Mouse (Mus musculus) forebrain, postnatal 0 days (tissue): ENCODE measurements at regions not wholly inside any gene's neighbourhood (a gene's known extent, or its start where the extent isn't known, plus 50 kb on each side); places are given as distances from the start of the nearest gene placed in this dataset.
A peak's percentile ranks its signal among the peaks of the same experiment; 100 is the strongest.

Experiments used
- ATAC-seq: fragments of 200-750 bp; cut with Nextera tagmentation; 2 replicates; pipeline ENCODE4 v1.8.0; 2017; ENCODE audit warnings: mild to moderate bottlenecking, moderate library complexity
- DNase-seq: peaks from one replicate; pipeline ENCODE4 v3.0.0-alpha.2; 2015
- H3K27ac ChIP-seq: fragments of 300-500 bp; sonication (generic); 2 replicates; pipeline ENCODE4 v1.5.1; 2014; ENCODE audit warnings: low read depth, mild to moderate bottlenecking, antibody characterized with exemption, low read length, moderate library complexity, mixed read lengths
- H3K27me3 ChIP-seq: fragments of 300-500 bp; sonication (generic); 2 replicates; pipeline ENCODE4 v1.6.1; 2014; ENCODE audit warnings: mild to moderate bottlenecking, low read length, mixed read lengths; ENCODE audit not compliant: insufficient read depth
- H3K36me3 ChIP-seq: fragments of 300-500 bp; sonication (generic); 2 replicates; pipeline ENCODE4 v1.6.1; 2014; ENCODE audit warnings: mild to moderate bottlenecking, moderate library complexity; ENCODE audit not compliant: insufficient read depth
- H3K4me1 ChIP-seq: fragments of 300-500 bp; sonication (generic); 2 replicates; pipeline ENCODE4 v1.6.1; 2014; ENCODE audit warnings: antibody characterized with exemption; ENCODE audit not compliant: insufficient read depth
- H3K4me2 ChIP-seq: fragments of 300-500 bp; sonication (generic); 2 replicates; pipeline ENCODE4 v1.6.1; 2014; ENCODE audit warnings: low read depth, mild to moderate bottlenecking, moderate library complexity
- H3K4me3 ChIP-seq: fragments of 300-500 bp; sonication (generic); 2 replicates; pipeline ENCODE4 v1.5.1; 2014; ENCODE audit warnings: low read depth, low read length, mixed read lengths
- H3K9ac ChIP-seq: fragments of 300-500 bp; sonication (generic); 2 replicates; pipeline ENCODE4 v1.6.1; 2014; ENCODE audit warnings: mild to moderate bottlenecking
- H3K9me3 ChIP-seq: fragments of 300-500 bp; sonication (generic); 2 replicates; pipeline ENCODE4 v1.6.1; 2016; ENCODE audit warnings: low read length
- CTCF ChIP-seq: sonication (generic); IDR thresholded peaks from 2 replicates; pipeline ENCODE4 v1.5.1; 2016; ENCODE audit warnings: antibody characterized with exemption, control low read depth, low read depth
- WGBS: fragments of 180-500 bp; shearing (Covaris S2); extraction: QIAGEN DNeasy Blood & Tissue Kit; methylation state at CpG from one replicate; pipeline ENCODE4 v1.1.7; 2014; 5-methylcytosine and 5-hydroxymethylcytosine counted together

DNA sequence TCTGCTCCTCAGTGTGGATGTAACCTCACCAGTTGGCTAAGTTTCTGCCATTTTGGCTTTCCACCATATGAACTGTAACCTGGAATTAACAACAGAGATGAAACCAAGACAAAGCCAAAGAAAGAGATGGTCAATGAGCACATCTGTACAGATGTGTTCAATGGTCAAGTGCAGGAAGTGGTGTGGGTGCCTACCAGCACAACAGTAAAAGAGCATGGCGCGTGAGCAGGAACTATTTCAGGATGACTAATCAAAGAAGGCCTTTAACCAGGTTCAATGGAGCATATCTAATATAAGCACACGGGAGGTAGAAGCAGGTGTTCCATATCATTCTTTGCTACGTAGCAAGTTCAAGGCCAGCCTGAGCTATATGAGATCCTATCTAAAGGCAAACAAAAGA, 140.0 kb downstream of the Gipc2 start:
- Histone ChIP-seq H3K36me3 (no peaks in the 10 kb centered on the region), H3K9ac (no peak overlapping the region), H3K27me3 (no peaks in the 10 kb centered on the region), H3K27ac (no peak overlapping the region), H3K9me3 (no peaks in the 10 kb centered on the region), H3K4me2 (no peak overlapping the region), H3K4me1 (no peaks in the 10 kb centered on the region), H3K4me3 (no peak overlapping the region)
- no peak for TF ChIP-seq CTCF
- 88% methylated on average over 4 of the region's 4 CpGs for WGBS
- ATAC-seq (no peak), DNase-seq (no peak)

DNA sequence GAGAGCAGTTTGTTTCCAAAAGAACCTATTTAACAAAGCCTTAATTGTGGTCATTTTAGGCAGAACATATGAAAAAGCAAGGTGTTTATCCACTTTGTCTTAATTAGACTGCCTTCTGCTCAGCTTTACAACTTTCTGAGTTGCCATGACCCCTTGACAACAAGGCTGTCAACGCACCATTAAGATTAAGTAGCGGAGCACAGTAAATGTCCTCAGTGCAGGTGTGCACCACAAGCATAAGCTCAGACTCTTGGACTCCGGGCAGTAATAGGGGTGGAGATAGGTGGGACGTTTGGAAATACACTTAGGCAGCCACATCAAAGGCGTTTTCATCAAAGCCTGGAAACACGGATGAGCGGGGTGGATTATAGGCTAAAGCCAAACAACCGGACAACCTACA, 140.9 kb downstream of the Gipc2 start:
- Histone ChIP-seq H3K27me3 (no peaks in the 10 kb centered on the region), H3K36me3 (no peaks in the 10 kb centered on the region), H3K9ac (no peak overlapping the region), H3K9me3 (no peaks in the 10 kb centered on the region), H3K4me2 (no peak overlapping the region), H3K4me3 (no peak overlapping the region), H3K4me1 (no peaks in the 10 kb centered on the region), H3K27ac (no peak overlapping the region)
- DNase-seq (no peak), ATAC-seq (no peak)
- TF ChIP-seq CTCF, result no peak
- 85% methylated on average over 8 of the region's 8 CpGs for WGBS

DNA sequence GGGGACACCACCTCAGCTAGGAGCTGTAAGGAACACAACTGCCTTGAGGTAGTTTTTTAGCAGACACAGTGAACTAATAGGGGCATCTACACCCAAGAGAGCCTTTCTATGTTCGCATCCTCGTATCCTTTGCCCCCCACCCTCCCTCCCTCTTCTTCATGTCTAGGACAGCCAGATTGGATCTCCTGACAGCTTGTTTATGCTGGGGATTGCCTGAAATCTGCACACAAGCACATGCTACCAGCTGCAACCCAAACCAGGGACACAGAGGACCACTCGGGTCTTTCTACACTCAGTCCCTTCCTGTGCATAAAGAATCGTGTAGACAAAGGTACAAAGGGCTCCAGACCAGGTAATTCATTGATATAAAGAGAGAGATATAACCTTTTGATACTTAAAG, 159.3 kb downstream of the Gipc2 start:
- no peak for DNase-seq
- ATAC-seq, result no peak
- Histone ChIP-seq H3K9me3 (no peaks in the 10 kb centered on the region), H3K4me2 (no peak overlapping the region), H3K27ac (no peak overlapping the region), H3K9ac (no peak overlapping the region), H3K27me3 (no peaks in the 10 kb centered on the region), H3K4me3 (no peak overlapping the region), H3K4me1 (no peaks in the 10 kb centered on the region), H3K36me3 (no peaks in the 10 kb centered on the region)
- TF ChIP-seq CTCF, result no peak
- WGBS, result 75% methylated on average over 4 of the region's 4 CpGs

DNA sequence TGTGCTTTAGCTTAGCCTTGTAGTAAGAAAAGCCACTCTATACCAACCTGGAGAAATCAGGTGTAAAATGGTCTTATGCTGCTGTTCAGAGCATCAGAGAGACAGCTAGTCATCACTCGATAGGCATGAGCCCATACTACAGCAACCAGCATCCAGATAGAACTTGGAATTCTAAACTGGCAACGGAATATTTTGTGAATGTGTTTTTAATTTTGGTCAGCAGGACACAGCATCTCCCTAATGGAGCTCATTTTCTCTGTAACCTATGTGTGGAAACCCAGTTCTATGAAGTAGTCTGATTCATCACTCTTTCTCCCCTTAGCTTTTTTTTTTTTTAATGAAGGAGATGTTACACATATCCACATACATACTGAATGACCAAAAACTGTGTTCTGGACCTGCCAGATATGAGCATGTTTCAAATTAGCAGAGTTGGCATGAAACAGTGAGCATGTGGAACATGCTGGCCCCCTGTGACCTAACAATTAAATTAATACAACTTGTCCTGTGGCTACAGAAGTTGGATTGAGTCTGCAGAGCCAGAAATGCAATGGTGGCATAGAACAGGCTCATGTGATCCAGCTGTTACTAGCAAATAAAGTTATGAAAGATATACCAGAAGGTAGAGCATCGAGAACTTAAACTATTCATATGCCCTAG, 160.5 kb downstream of the Gipc2 start:
- 86% methylated on average over 3 of the region's 3 CpGs for WGBS
- H3K4me1 ChIP-seq, result no peaks in the 10 kb centered on the region
- H3K36me3 ChIP-seq, result no peaks in the 10 kb centered on the region
- H3K9ac ChIP-seq, result no peak overlapping the region
- no peaks in the 10 kb centered on the region for H3K9me3 ChIP-seq
- no peak for TF ChIP-seq CTCF
- H3K4me3 ChIP-seq, result no peak overlapping the region
- DNase-seq, result no peak
- H3K27ac ChIP-seq, result no peak overlapping the region
- H3K4me2 ChIP-seq, result no peak overlapping the region
- H3K27me3 ChIP-seq, result no peaks in the 10 kb centered on the region
- no peak for ATAC-seq

DNA sequence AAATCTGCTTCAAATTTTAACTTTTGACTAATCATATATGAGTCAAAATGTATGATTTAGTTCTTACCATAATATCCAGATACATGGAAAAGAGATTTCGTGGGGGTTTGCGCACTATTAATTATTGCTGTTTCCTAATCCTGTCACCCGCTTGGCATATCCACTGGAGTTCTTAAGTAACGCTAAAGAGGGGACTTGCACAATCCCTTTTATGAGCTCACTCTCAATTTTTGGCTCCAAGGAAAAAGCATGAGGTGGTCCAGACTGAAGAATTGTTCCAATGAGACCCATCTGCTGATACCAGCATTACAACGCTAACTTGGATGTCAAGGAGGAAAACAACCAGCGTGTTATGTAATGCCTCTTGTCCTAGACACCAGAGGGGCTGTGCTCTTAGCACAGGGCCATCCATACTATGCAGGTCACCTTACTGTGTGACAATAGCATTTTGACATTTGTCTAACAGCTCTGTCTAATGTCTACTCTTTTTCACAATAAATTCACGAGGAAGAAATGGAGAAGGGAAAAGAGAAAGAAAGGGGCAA, 161.5 kb downstream of the Gipc2 start:
- no peaks in the 10 kb centered on the region for H3K36me3 ChIP-seq
- DNase-seq, result no peak
- no peaks in the 10 kb centered on the region for H3K27me3 ChIP-seq
- H3K9me3 ChIP-seq, result no peaks in the 10 kb centered on the region
- H3K27ac ChIP-seq, result no peak overlapping the region
- no peaks in the 10 kb centered on the region for H3K4me1 ChIP-seq
- no peak overlapping the region for H3K4me2 ChIP-seq
- no peak for TF ChIP-seq CTCF
- no peak overlapping the region for H3K9ac ChIP-seq
- no peak overlapping the region for H3K4me3 ChIP-seq
- WGBS, result 80% methylated on average over 7 of the region's 7 CpGs
- ATAC-seq, result no peak

DNA sequence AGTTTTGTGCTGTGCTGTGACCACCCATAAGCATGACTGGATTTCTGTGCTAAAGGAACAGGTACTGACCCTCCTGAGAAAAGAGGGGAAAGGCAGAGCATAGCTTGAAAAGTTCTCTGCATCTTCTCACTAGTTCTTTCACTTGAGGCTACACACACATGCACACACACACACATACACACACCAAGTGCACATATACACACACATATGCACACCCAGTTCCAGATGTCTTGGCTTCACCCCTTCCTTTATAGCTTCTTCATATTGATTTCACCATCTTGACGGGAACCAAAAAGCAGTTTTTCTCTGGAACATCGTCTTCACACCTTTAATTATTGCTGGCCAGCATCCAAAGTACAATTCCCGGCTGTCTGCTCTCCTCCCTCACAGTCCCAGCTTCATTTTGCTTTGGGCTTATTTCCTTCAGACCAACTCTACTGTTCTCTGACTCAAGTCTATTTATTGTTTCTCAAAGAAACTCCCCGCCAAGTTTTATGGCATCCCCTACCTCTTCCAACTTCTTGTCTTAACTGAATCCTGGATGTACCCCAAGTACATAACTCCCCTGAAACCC, 160.2 kb upstream of the Ptgfr start:
- ATAC-seq, result no peak
- peak; percentile 42 for DNase-seq
- H3K36me3 ChIP-seq, result no peaks in the 10 kb centered on the region
- H3K9ac ChIP-seq, result no peak overlapping the region
- 61% methylated on average over 4 of the region's 4 CpGs for WGBS
- H3K4me1 ChIP-seq, result no peaks in the 10 kb centered on the region
- no peak overlapping the region for H3K27ac ChIP-seq
- H3K4me2 ChIP-seq, result no peak overlapping the region
- TF ChIP-seq CTCF, result no peak
- H3K27me3 ChIP-seq, result no peaks in the 10 kb centered on the region
- H3K4me3 ChIP-seq, result no peak overlapping the region
- no peaks in the 10 kb centered on the region for H3K9me3 ChIP-seq

DNA sequence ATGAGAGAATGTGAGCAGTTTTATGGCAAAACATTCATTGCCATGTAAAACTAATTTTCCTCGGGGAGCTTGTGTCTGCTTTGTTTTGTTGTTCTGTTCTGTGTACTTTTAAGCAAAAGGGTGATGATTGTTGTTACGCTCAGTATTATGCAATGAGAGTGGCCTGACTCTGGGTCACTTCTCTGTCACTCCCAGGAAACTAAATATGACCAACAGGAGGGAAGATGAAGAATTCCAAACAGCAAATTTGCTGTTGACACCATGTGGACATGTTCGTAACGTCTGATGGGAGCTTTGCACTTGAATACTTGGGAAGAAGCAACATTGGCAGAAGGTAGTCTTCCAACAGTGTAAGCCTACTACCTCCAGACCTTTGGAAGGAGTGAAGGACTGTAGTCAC, 159.7 kb upstream of the Ptgfr start:
- no peak for ATAC-seq
- 86% methylated on average over 4 of the region's 4 CpGs for WGBS

More for the DNA sequence above, 159.7 kb upstream of the Ptgfr start:
- no peak overlapping the region for H3K4me3 ChIP-seq
- H3K4me1 ChIP-seq, result no peaks in the 10 kb centered on the region
- H3K36me3 ChIP-seq, result no peaks in the 10 kb centered on the region
- no peak overlapping the region for H3K4me2 ChIP-seq
- no peak for TF ChIP-seq CTCF
- H3K27ac ChIP-seq, result no peak overlapping the region
- no peaks in the 10 kb centered on the region for H3K27me3 ChIP-seq
- no peak overlapping the region for H3K9ac ChIP-seq
- no peak for DNase-seq
- H3K9me3 ChIP-seq, result no peaks in the 10 kb centered on the region
